Mouse (Mus musculus): ENCODE results near the gene Usp32.
A peak's percentile ranks its signal among the peaks of the same experiment; 100 is the strongest.

The Usp32 gene

DNA sequence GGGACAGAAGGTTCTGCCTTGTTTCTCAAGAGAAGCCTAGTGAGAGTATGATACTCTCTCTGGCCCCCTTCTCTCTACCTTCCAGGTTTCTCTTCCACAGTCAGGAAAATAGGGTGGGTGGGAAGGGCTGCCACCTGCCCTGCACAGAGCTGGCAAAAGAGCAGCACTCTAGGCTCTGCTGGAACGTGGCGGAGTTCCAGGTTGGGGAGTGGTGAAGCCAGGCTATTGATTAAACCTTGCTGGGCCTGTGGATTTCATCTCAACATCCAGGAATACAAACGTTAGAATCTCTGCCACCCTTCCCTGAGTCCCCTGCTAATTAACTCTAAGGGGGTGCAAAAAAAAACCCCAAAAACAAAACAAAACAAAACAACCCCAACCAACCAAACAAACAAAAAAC is 191.4 kb downstream of the Usp32 start:
- DNase-seq (ENCODE audit: low spot score in 2 of 2): no peak

DNA sequence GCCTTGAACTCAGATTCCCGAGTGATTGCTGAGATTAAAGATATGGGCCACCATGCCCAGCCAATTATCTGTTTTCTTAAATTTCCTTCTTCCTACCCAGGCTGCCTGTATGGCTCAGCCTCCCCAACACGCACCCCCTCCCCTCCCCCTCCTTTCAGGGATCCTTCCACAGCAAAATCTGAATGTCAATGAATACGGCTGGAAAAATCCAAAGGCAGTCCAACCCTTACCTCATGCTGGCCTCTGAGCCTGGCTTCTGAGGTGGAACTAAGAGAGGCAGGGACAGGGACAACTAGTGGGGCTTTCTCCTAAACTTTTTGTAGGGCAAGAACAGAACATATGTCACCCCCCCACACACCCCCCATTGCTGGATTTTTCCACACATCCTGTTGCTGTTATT is 191.8 kb downstream of the Usp32 start:
- no peak for DNase-seq (ENCODE audit: low spot score in 2 of 2)

DNA sequence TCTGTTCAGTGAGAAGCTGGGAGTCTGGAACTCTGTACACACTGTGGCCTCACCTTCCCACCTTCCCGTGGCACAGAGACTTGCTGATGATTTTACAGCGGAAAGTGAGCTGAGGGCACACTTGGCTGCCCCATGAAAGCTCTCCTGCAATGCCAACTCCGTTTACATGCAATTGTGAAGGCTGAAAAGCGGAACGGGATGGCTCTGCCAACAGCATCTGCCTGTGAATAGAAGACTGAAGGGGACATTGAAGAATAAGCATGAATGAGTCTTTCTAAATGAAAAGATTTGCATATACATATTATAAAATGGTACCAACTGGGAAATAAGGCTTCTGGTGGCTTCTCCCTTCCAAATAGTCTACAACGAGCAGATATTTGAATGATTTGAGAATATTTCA is 192.8 kb downstream of the Usp32 start:
- no peak for DNase-seq (ENCODE audit: low spot score in 2 of 2)

DNA sequence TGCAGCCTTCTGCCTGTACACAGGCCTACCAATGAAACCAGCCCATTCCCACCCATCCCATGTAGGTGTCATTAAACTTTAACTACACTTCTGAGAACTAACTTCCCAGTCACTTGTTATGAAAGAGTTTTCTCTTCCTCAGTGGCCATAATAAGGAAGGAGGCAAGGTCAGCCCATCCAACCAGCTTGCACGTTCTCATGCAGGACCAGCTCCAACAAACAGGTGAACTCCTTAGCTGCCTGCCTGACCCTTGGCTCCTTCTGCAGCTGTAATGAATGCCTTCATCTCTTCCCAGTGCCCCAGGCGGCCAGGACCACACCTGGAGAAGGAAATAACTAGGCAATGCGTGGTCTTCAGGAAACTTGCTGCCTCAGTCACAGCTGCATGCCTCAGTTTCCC is 194.1 kb downstream of the Usp32 start:
- DNase-seq (ENCODE audit: low spot score in 2 of 2): no peak

DNA sequence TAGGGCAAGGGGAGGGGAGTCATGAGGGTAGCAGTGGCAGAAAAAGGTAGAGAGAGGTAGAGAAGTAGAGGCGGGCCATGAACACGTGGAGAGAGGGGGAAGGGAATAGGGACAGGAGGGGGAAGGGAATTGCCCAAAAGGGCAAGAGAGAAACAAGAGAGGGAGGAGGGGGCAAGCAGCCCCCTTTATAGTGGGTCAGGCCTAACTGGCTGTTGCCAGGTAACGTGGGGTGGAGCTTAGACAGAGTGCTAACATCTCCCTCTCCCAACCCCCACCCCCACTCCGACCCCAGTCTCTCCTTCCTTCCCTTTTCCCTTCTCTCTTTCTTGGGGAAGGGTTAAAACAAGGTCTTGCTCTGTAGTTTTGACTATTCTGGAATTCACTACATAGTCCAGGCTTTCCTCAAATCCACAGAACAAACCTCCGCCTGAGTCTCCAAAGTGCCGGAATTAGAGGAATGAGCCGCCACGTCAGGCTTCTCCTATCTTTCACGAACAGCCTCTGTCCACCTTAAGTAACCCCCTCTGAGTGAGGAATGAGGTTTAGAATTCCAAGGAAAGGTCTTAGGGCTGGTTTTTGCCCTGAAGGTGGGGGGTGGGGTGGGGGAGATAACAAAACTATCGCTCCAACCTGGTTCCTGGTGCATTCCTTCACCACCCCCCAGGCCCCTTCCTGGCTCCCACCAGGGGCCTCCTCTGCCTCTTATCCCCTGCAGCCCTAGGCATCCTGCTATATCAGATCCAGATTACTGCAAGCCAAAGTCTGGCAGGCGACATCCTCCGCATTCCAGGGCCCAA is 195.1 kb downstream of the Usp32 start:
- DNase-seq (ENCODE audit: low spot score in 2 of 2): no peak

DNA sequence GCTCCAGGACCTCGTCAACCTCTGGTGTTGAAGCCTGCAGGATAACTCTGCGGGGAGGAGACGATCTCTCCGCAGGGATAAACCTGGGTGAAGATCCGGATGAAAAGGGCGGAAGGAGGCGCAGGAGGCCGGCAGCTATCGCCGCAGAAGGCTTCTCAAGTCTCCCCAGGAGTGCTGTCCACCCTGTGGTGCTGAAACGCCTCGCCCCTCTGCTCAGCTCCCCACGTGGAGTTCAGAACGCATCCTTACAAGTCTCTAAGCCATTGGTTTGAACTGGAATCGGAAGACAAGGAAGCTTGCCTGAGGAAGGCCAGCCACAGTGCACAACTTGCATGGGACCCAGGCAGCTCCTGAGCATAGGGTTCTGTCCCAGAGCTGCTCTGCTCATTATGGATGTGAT is 196.0 kb downstream of the Usp32 start:
- no peak for DNase-seq (ENCODE audit: low spot score in 2 of 2)

DNA sequence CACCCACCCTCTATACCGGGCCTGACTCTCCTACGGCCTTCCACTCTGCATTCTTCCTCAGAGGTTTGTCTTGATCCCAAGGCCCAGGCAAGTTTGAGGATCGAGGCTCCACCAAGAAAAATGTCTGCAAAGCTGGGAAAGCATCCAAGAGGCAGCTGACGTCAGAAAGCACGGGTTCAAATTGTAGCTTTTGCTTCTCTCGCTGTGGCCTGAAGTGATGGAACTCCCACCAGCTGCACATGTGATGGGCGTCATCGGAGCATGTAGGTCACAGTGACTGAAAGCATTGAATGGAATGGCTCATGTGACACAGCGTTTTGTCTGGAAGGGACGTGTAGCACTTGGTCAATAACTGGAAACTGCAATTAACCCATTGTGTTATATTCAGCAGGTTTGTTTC is 199.8 kb downstream of the Usp32 start:
- no peak for DNase-seq (ENCODE audit: low spot score in 2 of 2)

DNA sequence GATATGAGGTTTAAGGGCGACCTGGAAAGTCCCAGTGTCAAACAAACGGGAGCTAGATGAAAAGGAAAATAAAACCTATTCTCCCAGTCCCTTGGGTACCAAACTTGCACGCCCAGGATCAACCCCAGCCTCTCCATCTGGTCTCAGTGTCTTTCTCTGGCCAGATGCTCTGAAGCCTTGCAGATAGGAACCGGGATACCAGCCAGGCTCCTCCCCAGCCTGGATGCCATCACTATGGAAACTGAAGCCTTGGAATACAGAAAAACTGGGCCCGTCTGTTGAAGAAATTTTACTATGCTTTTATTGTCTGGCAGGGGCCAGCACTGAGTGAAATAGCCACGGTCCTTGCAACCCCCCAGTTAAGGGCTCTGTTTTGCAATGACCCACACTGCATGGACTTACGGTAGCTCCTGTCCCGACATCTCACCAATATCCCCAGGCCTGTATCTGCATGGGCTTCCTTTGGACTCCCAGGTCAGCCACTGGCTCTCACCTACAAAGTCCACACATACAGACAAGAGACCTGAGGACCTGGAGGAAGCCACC is 200.4 kb downstream of the Usp32 start:
- DNase-seq (ENCODE audit: low spot score in 2 of 2): peak; percentile 38 to 57
